Mouse (Mus musculus) erythroblast, embryonic 14.5 days (primary cell): Measurements from ENCODE around the gene Tiam2. TPM values are rescaled to one million over a fixed set of nuclear protein-coding genes. Genes with fewer than 3 reads are reported as not detected.
"Not testable (repeated sequence)": the region's sequence is repeated elsewhere in the genome, so short reads cannot be mapped to it uniquely, and the experiment has no call there.

Source experiments
- H3K27me3 ChIP-seq: 2 replicates; pipeline ENCODE4 v1.6.1; 2012; ENCODE audit warnings: inconsistent platforms; ENCODE audit not compliant: control insufficient read depth
- H3K36me3 ChIP-seq: 2 replicates; pipeline ENCODE4 v1.6.1; 2012; ENCODE audit warnings: mild to moderate bottlenecking, inconsistent platforms; ENCODE audit not compliant: control insufficient read depth
- H3K4me1 ChIP-seq: 2 replicates; pipeline ENCODE4 v1.6.1; 2012; ENCODE audit warnings: inconsistent platforms; ENCODE audit not compliant: control insufficient read depth
- H3K4me3 ChIP-seq: replicated peaks from 2 replicates; pipeline ENCODE3; 2012; ENCODE audit warnings: moderate library complexity, mild to moderate bottlenecking, inconsistent platforms
- H3K9me3 ChIP-seq: 2 replicates; pipeline ENCODE4 v1.6.1; 2012; ENCODE audit warnings: low read length, inconsistent platforms, mixed read lengths; ENCODE audit not compliant: control insufficient read depth
- GATA1 ChIP-seq: IDR thresholded peaks from 2 replicates; pipeline ENCODE4 v1.6.1; 2012; ENCODE audit warnings: low read length, inconsistent platforms, mixed read lengths
- TAL1 ChIP-seq: IDR thresholded peaks from 3 replicates; pipeline ENCODE4 v1.6.1; 2012; ENCODE audit warnings: low read length, inconsistent platforms, mixed read lengths
- polyA plus RNA-seq: library from polyadenylated mRNA; stranded (reverse); fragments of >175 nt; gene quantifications from 2 replicates; pipeline ENCODE4 v1.2.3, GENCODE M21; 2012

Gene Tiam2
- polyA plus RNA-seq, 1 experiment = not detected

GRCm38 (mm10) chr17:3351668-3352067 is 25.3 kb downstream of the Tiam2 start:
- no peaks in the 10 kb centered on the region for H3K36me3 ChIP-seq
- H3K4me1 ChIP-seq = no peaks in the 10 kb centered on the region
- TF ChIP-seq GATA1 = no peak
- TF ChIP-seq TAL1 = no peak
- no peak overlapping the region for H3K4me3 ChIP-seq
- H3K9me3 ChIP-seq = peaks cover 7% of the 10 kb centered on the region
- H3K27me3 ChIP-seq = no peaks in the 10 kb centered on the region

- not testable (repeated sequence) for H3K9me3 ChIP-seq, H3K4me1 ChIP-seq, H3K27me3 ChIP-seq, H3K4me3 ChIP-seq, H3K36me3 ChIP-seq
These were observed 26.8 kb downstream of the Tiam2 start for GRCm38 (mm10) chr17:3353141-3353540.

- no peaks in the 10 kb centered on the region for H3K36me3 ChIP-seq
- peaks cover 7% of the 10 kb centered on the region for H3K9me3 ChIP-seq
- no peaks in the 10 kb centered on the region for H3K4me1 ChIP-seq
- TF ChIP-seq GATA1 (no peak), TAL1 (no peak)
- H3K4me3 ChIP-seq = no peak overlapping the region
- H3K27me3 ChIP-seq = no peaks in the 10 kb centered on the region
These were observed 28.5 kb downstream of the Tiam2 start for GRCm38 (mm10) chr17:3354856-3355255.

DNA sequence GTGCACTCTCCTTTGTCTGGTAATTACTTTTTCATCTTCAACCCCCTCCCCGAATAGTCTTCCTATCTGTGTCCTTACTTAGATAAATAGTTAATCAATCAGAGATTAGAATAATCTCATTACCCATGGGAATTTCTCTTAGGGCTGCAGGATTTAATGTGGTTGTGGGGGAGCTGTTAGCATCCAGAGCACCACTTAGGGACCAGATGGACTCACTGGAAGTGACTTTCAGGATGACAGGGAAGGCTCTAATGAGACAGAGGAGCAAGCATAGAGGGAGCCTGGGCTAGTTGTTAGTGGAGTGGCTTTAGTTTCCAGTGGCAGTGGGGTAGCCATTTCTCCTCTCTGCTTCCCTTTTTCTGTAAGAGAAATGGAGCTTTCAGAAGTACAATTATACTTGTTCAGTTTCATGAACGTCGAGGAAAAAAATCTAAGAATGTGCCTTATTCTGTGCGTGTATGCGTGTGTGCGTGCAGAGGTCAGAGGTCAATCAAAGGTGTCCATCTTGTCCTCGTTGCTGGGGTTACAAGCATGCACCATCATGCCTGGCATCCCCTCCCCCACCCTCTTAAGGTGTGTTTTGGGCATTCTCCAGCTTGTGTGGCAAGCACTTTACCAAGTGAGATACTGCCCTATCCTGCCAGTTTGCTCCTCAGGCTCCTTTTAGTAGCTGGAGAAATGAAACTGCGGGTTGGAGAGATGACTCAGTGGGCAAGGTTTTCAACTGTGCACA is 30.4 kb downstream of the Tiam2 start:
- Histone ChIP-seq H3K36me3 (no peaks in the 10 kb centered on the region), H3K9me3 (peaks cover 7% of the 10 kb centered on the region), H3K4me1 (no peaks in the 10 kb centered on the region), H3K4me3 (no peak overlapping the region), H3K27me3 (no peaks in the 10 kb centered on the region)
- TF ChIP-seq GATA1 (no peak), TAL1 (no peak)

DNA sequence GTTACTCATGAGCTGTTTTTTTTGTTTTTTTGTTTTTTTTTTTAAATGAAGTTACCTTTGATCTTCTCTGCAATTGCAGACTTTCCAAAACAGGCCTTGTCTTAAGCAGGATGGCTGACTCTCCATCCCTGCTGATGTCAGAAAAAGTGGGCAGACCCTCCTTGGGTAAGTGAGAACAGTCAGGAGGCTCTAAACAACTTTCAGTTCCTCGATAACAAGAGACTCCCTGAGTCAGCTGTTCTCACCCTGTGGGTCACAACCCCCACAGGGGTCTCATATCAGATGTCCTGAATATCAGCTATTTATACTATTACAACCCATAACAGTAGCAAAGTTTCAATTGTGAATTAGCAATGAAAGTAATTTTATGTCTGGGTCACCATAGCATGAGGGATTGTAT is 33.9 kb downstream of the Tiam2 start:
- Histone ChIP-seq H3K4me1 (no peaks in the 10 kb centered on the region), H3K4me3 (no peak overlapping the region), H3K9me3 (no peaks in the 10 kb centered on the region), H3K27me3 (no peaks in the 10 kb centered on the region), H3K36me3 (no peaks in the 10 kb centered on the region)
- TF ChIP-seq GATA1 (no peak), TAL1 (no peak)

DNA sequence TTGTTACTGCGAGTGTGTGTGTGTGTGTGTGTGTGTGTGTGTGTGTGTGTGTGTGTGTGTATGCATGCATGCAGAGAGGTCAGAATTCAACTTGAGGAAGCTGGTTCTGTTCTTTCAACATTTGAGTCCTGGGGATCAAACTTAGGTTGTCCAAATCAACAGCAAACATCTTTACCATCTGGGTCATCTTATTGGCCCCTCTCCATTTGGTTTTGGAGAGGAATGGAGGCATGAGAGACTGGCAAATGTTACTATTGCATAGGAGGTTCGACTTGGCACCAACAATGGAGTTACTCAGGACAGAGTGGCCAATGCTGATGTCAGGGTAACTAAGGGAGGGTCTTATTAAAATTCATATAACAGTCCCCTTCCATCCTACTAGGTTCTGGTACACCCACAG is 35.4 kb downstream of the Tiam2 start:
- no peaks in the 10 kb centered on the region for H3K36me3 ChIP-seq
- H3K9me3 ChIP-seq = no peaks in the 10 kb centered on the region
- H3K4me1 ChIP-seq = no peaks in the 10 kb centered on the region
- H3K27me3 ChIP-seq = no peaks in the 10 kb centered on the region
- no peak for TF ChIP-seq TAL1
- TF ChIP-seq GATA1 = no peak
- no peak overlapping the region for H3K4me3 ChIP-seq

- H3K9me3 ChIP-seq = no peaks in the 10 kb centered on the region
- H3K4me1 ChIP-seq = no peaks in the 10 kb centered on the region
- H3K4me3 ChIP-seq = no peak overlapping the region
- no peaks in the 10 kb centered on the region for H3K27me3 ChIP-seq
- no peak for TF ChIP-seq TAL1
- TF ChIP-seq GATA1 = no peak
- H3K36me3 ChIP-seq = no peaks in the 10 kb centered on the region
These were observed 36.8 kb downstream of the Tiam2 start for GRCm38 (mm10) chr17:3363216-3363615.

DNA sequence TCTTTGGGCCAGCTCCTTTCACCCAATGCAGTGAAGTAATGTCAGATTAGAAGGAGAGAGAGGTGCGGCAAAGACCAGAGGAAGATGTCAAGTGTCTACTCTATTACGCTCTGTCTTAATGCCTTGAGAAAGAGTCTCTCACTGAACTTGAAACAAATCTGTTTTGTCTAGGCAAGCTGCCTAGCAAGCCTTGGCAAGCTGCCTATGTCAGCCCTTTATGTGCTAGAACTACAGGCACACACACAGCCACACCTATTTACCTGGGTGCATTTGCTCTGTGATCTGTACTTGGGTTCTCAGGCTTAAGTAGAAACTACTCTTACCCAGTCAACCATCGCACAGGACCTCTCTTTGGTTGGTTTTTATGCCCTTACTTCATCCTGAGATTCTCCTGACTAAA is 40.4 kb downstream of the Tiam2 start:
- no peaks in the 10 kb centered on the region for H3K9me3 ChIP-seq
- no peaks in the 10 kb centered on the region for H3K4me1 ChIP-seq
- no peak for TF ChIP-seq GATA1
- no peak for TF ChIP-seq TAL1
- no peak overlapping the region for H3K4me3 ChIP-seq
- no peaks in the 10 kb centered on the region for H3K36me3 ChIP-seq
- no peaks in the 10 kb centered on the region for H3K27me3 ChIP-seq

DNA sequence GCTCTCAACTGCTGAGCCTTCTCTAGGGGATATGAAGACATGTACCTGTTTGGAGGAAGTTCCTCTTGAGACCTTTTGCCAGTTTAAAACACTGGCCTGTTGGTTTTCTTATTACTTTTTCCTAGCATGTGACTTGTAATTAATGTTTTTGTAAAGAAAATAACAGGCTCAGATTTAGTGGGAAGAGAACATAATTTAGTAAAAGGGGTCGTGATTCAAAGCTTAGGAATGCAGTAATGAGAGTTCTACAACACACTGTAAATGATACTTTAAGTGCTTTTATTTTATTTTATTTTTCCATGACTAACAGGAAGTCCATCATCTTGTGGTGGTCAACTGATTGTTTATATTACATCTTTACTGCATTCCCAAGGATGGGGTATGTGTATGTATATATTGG is 42.0 kb downstream of the Tiam2 start:
- Histone ChIP-seq H3K4me1 (no peaks in the 10 kb centered on the region), H3K4me3 (no peak overlapping the region), H3K27me3 (no peaks in the 10 kb centered on the region), H3K9me3 (no peaks in the 10 kb centered on the region), H3K36me3 (no peaks in the 10 kb centered on the region)
- no peak for TF ChIP-seq GATA1
- TF ChIP-seq TAL1 = no peak

DNA sequence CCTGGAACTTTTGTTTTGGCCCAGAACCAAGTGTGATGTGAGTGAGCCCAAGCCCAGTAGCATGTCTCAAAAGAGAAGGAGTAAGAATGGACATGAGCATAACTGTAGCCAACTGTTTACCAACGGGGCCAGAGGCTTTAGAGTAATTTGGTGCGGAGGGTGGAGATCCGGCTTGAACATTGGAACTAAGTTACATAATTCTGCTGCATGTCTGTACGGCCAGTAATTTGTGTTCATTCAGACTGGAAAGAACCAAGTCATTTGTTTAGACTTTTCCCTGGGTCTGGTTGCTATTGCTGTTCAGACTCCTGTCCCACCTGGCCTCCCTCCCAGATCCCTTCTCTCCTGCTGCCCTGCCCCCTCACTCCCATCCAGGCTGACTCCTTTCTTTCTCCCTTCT is 43.3 kb downstream of the Tiam2 start:
- no peaks in the 10 kb centered on the region for H3K27me3 ChIP-seq
- no peak overlapping the region for H3K4me3 ChIP-seq
- no peak for TF ChIP-seq TAL1
- no peak for TF ChIP-seq GATA1
- H3K4me1 ChIP-seq = no peaks in the 10 kb centered on the region
- no peaks in the 10 kb centered on the region for H3K9me3 ChIP-seq
- H3K36me3 ChIP-seq = no peaks in the 10 kb centered on the region
